Mouse (Mus musculus): Measurements from ENCODE around the gene Krt77.

DNA sequence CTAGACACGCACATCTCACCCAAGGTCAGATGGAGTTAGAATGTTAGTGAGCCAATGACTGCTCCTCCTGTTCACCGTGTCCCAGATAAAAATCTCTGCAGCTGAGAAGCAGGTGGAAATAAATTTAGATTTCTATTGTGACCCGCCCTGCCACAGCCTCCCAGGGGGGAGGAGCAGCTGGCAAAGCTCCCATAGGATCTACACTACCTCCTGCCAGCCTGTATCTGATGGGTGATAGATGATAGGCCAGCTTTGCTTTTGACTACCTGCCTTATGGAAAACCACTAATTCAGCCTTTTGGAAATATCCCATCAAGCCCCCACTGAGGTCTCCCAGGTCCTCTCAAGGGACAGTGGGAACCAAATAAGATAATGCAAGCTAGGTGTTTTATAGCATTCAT is 13.8 kb downstream of the Krt77 start:
- no peak for TF ChIP-seq HCFC1 (IDR thresholded peaks at IDR 0.05; ENCODE audit: borderline replicate concordance, insufficient read depth, low read length)
- TF ChIP-seq CHD2 (IDR thresholded peaks at IDR 0.05; ENCODE audit: low read depth, low read length): no peak
- no peak for TF ChIP-seq ZNF384 (IDR thresholded peaks at IDR 0.05; ENCODE audit: low read depth, low read length)
- TF ChIP-seq MAFK (IDR thresholded peaks at IDR 0.05; ENCODE audit: insufficient read depth, low read depth, low read length): no peak
- no peak for TF ChIP-seq ZC3H11A (IDR thresholded peaks at IDR 0.05; ENCODE audit: borderline replicate concordance, low read depth, low read length)

Measured in ES-E14 (cell line).